Mouse (Mus musculus) gonadal fat pad, adult 2 months (tissue): Measurements from ENCODE around the gene S1pr2. TPM values are rescaled to one million over a fixed set of nuclear protein-coding genes. Genes with fewer than 3 reads are reported as not detected.
"Not testable (repeated sequence)": the region's sequence is repeated elsewhere in the genome, so short reads cannot be mapped to it uniquely, and the experiment has no call there.

Experiments
- DNase-seq: peaks from one replicate; pipeline ENCODE4 v3.0.0-alpha.2; 2012; ENCODE audit warnings: low read depth
- polyA plus RNA-seq: library from polyadenylated mRNA; depleted of rRNA; stranded (reverse); fragments of >200 nt; gene quantifications from 2 replicates; pipeline ENCODE4 v1.2.3, GENCODE M21; 2012

Gene S1pr2
- polyA plus RNA-seq, 1 experiment: 6.5 TPM

- no peak for DNase-seq
Measured at GRCm38 (mm10) chr9:21000811-21001210, 24.2 kb upstream of the S1pr2 start.

GRCm38 (mm10) chr9:20998337-20998736 is 21.8 kb upstream of the S1pr2 start:
- DNase-seq: not testable (repeated sequence)

DNA sequence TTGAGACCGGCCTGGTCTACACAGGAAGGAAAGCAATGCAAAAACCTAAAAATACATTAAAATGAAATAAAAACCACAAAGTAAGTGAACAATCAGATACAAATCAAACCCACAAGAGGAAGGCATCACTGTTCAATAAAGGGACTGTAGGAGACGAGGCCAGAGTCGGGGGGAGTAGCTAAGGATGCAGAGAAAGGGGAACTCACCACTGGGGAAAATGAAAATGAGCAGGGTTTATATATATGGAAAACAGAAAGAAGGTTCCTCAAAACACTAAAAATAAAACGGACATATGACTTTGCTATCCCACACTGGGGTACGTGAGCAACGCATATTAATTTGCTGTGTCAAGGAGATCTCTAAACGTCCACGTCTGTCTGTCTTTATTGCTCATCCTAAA is 20.5 kb upstream of the S1pr2 start:
- no peak for DNase-seq

DNA sequence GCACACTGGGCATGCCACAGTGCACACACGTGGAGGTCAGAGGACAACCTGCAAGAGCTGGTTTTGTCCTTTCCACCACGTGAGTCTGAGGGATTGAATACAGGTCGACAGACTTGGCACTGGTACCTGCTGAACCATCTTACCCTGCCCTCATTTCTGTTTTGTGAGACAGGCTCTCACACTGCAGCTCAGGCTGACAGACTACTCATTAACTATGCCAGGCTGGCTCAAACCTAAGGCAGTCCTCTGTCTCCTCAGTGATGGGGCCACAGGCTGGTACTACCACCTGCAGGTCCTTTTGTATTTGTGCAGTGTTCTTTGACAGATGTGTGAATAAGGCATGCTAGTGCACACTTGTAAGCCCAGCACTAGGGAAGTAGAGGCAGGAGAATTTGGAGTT is 18.5 kb upstream of the S1pr2 start:
- DNase-seq: no peak

- DNase-seq: no peak
Measured at GRCm38 (mm10) chr9:20993165-20993898, 16.8 kb upstream of the S1pr2 start.

GRCm38 (mm10) chr9:20991587-20991986 is 15.0 kb upstream of the S1pr2 start:
- DNase-seq: no peak

- DNase-seq: no peak
Measured at GRCm38 (mm10) chr9:20990861-20991260, 14.3 kb upstream of the S1pr2 start.

DNA sequence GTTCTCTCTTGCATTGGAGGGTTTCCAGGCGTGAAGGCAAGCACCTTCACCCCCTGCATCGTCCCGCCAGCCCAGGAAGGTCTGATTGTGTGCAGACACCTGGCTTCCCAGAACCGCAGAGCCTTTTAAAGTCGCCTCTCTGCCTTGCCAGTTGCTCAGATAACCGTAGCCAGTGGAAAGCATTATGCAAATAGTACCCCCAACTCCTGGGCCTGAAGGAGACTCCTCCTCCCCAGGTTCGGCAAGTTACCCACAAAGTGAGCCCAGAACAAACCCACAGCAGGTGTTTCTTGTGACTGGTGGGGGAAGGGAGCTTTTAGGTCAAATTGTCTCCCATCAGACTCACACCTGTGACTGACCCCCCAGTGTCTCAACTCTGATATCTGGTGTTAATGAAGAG is 11.4 kb upstream of the S1pr2 start:
- no peak for DNase-seq

- no peak for DNase-seq
Measured at GRCm38 (mm10) chr9:20986952-20987686, 10.5 kb upstream of the S1pr2 start.

GRCm38 (mm10) chr9:20983169-20983568 is 6.6 kb upstream of the S1pr2 start:
- DNase-seq: no peak

- DNase-seq: no peak
Measured at GRCm38 (mm10) chr9:20982171-20982570, 5.6 kb upstream of the S1pr2 start.

DNA sequence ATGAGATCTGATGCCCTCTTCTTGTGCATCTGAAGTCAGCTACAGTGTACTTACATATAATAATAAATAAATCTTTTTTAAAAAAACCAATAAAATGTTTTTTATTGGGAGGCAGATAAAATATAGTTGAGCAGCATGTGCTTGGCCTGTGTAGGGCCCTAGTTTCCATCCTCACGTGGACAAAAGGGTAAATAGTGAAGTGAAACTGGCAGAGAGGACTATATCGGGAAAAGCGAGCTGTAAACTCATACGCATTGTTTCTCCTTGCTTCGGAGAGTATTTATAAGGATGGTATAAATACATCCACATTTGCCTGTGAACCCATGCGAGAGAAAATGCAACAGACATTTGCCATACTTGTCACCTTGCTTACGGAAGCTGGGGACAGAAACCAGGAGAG is 3.2 kb upstream of the S1pr2 start:
- DNase-seq: no peak

GRCm38 (mm10) chr9:20979181-20979580 is 2.6 kb upstream of the S1pr2 start:
- DNase-seq: no peak

GRCm38 (mm10) chr9:20978409-20979095 is 2.0 kb upstream of the S1pr2 start:
- DNase-seq: no peak

GRCm38 (mm10) chr9:20976961-20977689 is 544 bp upstream of the S1pr2 start:
- no peak for DNase-seq

DNA sequence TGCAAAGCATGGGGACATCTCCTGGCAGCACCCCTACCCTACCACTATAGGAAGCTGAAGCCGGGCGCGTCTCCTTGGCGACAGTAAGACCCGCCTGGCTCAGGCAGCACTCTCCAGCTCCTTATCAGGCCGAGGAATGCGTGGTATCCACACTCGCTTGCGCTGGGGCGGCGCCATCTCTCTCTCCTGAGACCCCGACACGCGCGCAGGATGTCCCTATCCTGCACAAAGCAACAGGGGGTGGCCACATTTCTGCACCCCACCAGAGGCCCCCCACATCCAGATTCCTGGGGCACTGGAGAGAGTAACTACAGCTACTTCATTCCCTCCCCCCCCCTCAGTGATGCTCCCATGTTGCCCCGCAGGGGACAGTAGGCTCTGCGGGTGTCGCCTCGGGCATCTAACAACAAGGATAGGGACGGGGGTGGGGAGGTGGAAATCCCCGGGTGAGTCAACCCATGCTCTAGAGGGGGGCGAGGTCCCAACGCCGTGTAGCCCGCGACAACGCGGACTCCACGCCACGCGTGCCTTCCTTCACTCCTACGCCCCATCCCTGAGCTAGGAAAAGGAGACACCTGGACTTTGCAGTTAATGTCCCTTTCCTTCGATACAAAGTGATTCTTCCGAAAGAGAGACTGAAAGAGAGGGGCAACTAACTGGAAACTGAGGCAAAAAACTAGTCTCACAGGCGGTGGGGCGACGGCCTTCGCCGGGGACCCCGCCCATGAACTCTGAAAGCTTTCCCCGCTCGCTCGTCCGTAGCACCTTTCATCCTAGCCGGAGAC is 958 bp downstream of the S1pr2 start:
- no peak for DNase-seq

GRCm38 (mm10) chr9:20973682-20974075 is 2.9 kb downstream of the S1pr2 start:
- DNase-seq: no peak

DNA sequence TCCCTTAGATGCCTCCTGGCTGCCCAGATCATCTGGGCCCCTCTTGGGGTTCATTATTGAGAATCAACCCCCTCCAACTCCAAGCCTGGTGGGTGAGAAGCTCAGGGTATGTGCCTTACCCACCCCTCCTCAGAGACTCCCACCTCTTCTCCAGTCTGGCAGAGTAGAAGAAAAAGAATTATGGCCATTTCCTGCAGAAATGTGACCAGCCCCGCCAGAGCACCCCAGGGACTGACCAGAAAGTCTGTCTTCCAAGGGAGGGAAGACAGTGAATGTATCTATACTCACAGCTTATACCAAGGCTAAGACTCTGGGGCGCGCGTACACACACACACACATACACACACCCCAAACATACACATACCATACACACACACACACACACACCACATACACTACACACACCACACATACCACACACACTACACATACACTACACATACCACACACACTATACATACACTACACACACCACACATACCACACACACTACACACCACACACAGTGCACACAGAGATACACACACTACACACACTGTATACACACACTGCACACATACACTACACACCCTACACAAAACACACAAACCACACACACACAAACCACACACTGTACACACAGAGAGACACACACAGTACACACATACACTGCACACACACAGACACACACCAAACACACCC is 3.4 kb downstream of the S1pr2 start:
- DNase-seq: no peak

DNA sequence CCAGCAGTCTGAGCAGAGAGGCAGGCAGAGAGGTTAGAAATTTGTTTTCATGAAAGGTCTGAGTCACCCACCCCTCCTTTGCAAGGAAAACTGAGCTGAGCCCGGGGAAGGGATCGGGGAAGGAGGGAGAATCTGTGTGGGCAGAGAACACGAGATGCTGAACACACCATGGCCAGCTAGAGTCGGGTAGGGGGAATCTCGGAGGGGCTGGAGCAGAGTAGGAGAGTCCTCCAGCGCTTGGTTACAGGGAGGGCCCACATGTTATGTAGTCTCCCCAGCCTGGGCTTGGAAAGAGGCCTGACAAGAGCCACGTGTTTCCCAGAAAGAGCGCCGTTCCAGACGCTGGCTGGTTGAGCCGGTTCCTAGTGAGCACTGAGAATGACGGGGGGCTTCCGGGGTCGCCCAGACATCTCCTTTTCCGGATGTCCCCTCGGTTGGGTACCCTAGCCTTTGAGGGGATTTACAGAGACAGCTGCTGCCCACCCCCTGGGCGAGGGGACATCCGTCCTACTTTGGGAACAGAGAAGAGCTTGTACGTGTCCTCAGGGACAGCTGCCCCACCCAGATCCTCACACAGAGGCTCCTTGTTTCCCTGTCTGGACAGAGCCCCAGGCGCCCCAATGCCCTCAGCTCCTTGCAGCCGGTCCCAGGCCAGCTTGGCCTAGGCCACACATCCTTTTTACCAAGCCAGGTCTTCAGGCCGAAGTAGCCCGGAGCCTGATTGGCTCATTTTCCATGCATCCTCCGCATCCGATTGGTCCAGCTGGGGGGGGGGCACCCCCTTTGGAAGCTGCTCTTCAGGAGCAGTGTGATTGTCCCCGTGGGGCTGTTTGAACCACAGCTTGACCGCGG is 4.2 kb downstream of the S1pr2 start:
- no peak for DNase-seq

- DNase-seq: no peak
Measured at GRCm38 (mm10) chr9:20971751-20972140, 4.8 kb downstream of the S1pr2 start.
